Mouse (Mus musculus) A20 (cell line): ENCODE results near the gene Vps35l.
A peak's percentile ranks its signal among the peaks of the same experiment; 100 is the strongest.

Source experiments
- DNase-seq: peaks from one replicate; pipeline ENCODE4 v3.0.0-alpha.2; 2011; ENCODE audit warnings: low read depth, low spot score

Vps35l gene

DNA sequence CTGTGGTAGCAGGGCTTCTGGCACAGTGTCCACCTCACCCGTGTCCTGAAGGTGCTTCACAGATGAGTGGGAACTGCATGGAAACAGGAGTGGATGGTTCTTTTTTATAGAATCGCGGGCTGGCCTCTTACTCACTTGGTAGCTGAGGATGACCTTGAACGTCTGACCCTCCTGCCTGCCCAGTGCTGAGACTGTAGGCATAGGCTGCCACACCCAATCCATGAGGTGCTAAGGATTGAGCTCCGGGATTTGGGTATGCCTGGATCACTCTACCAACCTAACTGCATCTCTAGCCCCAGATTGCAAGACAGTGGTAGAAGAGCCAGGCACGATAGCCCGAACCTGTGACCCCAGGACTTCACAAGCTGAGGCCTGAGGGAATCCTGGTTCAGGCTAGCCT lies 77.7 kb downstream of the Vps35l start:
- DNase-seq: no peak

DNA sequence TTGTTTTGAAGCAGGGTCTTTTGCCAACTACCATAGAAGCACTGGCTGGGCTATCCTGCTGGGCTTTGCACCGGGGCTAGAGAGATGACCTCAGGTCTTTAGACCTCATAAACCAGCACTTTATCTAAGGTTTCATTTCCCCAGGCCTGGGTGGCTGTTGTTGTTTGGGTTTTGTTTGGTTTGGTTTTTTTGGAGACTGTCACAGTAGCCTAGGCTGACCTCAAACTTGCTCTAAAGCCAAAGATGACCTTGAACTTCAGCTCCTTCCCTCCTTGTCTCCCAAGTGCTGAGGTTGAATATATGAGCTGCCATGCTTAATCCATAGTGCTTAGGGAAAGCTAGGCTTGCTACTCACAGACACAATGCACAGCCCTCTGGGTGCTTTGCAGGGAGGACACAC lies 79.6 kb downstream of the Vps35l start:
- DNase-seq: no peak

DNA sequence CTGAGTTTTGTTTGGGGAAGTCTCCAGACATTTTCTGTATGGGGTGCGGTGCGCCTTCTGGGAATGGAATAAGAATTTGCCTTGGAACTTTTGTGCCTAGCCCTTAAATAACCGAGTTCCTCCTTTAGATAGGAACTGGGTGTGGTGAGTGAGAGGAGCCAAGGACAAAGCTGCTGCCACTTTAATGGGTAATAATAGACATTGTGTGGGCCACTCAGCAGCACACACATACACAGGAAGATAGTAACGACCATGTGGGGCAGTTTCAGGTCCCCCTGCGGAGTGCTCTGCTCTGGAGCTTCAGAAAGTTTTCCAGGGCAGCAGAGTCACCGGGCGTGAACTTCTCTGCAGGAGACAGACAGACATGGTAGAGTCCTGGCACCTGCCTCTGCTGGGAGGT lies 81.3 kb downstream of the Vps35l start:
- DNase-seq: no peak

DNA sequence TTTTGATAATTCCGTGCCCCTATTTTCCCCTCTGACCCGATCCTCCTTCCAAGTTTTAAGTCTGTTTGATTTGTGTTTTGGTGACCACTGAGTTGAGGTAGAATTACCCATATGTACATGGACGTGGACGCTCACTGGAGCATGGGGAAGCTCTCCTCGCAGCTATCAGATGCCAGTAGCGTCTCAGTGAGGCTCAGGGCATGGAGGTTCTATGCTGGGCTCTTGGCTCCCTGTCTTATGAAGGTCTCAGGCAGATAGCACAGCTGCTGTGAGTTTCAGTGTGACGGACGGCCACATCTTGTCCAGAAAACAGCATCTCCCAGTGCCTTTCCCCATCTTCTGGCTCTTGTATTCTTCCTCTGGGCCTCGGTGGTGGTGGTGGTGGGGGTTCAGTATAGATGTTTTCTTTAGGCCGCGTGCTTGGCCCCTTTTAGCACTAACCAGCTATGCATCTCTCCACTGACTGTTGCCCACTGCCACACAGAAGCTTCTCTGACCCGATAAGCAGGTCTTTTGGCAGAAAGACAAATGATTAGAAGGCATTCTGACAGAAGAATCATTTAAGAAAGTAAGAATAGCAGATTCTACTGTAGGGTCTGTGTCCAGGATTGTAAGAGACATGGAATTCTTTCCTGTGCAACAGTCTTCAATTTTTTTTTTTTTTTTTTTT lies 82.0 kb downstream of the Vps35l start:
- no peak for DNase-seq

DNA sequence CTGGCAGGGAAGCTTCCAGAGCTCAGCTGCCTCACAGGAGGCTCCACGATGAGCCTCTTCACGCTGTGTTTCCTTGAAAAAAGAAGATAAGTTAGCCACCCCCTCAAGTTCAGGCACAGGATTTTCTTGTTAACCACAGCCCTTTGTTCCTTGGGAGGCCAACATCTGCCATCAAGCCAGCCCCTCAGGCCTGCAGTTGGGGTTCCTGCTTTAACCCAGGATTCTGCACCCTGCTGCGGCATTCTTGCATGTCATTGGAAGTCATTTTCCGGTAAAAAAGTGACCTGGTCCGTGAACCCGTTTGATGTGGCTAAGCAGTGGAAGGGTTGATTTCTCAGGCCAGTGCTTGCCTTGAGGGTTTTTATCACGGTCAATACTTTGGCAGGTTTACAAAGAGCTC lies 84.4 kb downstream of the Vps35l start:
- DNase-seq: no peak

DNA sequence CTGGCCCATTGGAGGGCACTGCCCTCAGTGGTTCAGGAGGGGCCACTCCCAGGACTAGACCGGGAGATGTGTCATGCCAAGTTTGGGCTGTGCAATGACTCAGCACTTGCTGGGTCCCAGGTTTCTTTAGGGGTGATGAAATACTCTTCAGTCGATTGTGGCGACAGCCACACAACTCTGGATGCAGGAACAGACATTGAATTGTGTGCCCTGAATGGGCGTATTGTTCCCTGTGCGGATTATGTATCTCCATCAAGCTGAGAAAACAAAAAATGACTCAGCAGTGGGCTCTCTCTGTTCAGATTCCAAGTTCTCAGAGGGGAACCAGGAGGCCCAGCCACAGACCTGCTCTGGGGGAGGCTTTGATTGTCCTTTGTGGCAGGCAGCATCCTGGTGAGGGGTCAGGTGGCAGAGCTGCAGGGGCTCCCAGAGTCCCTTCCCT lies 88.0 kb downstream of the Vps35l start:
- no peak for DNase-seq

DNA sequence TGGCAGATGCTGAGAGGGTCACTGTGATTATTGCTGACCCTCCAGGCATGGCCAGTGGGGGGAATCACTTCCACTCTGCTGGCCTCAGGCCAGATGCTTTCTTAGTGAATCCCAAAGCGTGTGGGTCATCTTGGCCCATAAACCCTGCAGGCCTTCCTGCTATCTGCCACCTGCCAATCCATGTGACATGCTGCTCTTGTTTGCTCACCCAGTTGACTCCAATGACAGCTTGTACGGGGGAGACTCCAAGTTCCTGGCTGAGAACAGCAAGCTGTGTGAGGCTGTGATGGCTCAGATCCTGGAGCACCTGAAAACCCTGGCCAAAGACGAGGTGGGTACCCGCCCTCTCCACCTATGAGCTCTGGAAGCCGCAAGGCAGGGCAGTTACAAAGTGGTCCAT lies 97.9 kb downstream of the Vps35l start:
- no peak for DNase-seq

DNA sequence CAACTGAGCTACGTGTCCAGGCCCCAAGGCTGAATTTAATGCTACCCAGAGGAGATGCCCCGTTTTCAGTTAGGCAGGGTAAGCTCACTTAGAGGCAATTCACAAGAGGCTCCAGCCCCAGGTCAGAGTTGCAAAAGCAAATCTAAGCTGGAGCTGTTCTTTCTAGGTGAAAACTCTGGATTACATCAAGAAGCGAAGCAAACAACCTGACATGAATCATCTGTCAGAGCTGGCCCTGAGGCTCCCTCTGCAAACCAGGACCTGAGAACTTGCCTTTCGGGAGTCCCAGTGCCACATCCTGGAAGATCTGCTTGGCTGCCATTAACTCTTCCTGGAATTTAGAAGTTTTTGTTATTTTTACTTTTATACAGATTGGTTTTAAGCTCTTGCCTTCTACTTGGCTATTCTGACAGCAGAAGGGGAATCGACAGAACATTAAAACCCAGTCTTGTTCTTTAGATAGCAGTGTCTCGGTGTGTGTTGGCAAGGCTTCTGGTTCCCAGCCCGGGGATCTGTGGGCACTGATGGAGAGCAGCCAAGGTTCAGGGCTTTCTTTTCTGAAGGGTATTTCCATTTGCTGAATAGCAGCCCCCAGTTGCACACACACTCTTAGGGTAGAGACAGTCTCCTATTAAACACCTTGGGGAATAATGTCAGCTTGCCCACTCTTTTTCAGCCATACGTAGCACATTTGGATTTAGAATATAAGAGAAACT lies 101.2 kb downstream of the Vps35l start:
- no peak for DNase-seq

DNA sequence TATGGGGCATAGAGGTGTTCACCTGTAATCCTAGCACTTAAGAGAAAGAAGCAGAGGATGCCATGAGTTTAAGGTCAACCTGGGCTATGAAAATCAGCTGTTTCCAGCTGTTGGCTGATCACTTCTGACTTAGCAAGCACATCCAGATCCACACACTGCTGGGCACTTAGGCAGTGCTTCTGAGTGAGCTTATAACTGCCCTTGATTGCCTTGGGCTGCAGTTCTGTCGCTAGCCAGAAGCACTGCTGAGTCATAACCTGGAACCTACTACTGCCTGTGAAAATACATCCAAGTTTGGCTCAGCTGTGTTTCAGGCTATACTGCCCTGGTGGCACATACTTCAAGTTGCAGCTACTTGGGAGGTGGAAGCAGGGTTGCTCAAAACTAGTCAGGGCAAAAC lies 101.8 kb downstream of the Vps35l start:
- no peak for DNase-seq

DNA sequence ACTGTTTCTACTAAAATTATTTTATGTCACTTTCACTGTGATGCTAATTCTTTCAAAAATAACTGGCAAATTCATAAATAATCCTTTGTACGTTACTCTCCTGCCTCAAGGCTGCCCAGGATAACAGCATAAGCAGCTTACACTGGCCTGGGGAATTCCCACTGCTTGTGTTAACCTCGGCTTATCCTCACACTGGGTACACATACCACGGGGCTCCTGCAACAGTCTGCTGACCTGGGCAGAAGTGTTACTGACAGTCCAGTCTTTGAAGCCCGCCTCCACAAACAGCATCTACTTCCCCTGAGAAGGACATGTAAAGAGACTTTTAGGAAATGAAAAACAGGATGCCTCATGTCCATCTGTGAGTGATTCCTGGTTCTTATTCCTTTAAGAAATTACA lies 102.9 kb downstream of the Vps35l start:
- no peak for DNase-seq

DNA sequence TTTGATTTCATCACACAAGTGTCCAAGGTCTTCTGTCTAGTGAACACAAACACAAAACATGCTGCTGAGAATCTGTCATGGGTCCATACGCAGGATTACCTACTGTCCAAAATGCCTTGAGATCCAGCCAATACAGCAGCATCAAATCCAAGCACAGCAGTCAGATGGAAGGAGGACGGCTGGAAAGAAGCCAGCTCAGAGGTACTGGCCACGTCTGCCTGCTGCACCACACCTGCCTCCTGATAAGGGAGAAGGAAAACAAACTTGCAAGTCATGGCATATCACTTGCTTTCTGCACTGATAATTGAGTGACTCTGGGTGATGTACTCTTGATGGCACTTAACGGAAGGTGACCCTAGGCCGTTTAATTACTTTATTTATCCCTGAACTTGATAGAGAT lies 105.1 kb downstream of the Vps35l start:
- DNase-seq: no peak

DNA sequence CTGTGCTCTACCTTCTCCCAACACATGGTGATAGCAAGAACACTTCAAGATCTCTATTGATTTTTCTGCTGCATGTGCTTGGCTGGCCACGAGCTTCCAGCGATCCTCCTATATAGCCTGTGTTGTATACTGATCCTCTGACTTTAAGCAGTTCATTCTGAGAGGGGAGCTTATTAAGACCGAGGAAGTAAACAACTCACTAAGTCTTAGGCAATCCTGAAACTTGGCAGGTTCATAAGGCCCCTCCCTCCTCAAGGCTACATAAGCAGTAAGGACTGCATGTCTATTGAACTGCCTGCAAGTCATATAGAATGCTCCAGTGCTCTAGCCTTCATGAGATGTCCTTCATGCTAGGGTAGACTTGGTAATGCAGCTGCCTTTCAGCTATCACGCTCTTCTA lies 106.3 kb downstream of the Vps35l start:
- DNase-seq: no peak

DNA sequence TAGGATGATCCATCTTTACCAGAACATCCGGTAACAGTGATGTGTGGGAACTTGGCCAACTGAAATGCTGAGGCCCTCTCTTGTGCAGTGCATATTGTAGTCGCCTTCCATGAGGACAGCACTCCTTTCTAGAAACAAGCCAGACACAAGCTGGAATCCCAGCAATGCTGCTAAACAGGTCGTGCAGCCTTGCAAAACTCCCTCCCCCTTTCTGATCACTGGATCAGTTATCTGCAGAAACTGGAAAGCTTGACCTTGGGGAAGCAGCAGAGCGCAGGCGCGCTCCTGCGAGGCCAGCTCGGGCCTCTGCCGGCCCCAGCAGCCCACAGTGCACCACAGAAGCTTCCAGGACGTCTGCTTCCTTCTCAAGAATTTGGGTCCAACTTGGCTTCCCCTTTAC lies 108.8 kb downstream of the Vps35l start:
- DNase-seq: no peak

DNA sequence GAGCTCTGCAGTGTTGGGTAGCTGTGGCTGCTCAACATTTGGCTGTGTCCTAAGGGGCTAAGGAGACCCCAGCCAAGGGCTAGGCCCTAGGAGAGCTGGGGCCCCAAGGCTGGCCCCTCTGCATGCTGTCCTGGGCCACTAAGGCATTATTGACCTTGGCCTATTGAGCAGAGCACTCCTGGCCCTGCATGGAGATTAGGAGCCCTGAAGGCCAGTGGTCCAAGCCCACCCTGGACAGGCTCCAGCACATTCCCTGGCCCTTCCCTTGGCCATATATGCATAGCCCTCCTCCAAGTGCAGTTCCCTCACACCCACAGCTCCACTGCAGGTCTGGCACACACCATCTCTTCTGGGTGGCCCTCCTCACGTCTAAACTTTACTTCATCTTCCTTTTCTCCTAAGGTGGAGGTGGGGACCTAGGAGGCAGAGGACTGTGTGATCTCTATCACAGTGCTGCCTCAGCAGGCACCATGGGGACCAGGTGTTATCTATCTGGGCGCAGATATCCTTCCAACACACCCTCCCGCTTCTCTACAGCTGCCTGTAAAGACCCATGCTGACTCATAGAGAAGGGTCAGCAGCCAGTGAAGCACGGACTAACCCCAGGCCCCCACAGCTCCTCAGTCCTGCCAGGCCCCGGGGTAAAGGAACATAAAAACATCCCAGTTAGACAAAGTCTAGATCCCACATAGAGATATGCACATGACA lies 109.7 kb downstream of the Vps35l start:
- DNase-seq: no peak

DNA sequence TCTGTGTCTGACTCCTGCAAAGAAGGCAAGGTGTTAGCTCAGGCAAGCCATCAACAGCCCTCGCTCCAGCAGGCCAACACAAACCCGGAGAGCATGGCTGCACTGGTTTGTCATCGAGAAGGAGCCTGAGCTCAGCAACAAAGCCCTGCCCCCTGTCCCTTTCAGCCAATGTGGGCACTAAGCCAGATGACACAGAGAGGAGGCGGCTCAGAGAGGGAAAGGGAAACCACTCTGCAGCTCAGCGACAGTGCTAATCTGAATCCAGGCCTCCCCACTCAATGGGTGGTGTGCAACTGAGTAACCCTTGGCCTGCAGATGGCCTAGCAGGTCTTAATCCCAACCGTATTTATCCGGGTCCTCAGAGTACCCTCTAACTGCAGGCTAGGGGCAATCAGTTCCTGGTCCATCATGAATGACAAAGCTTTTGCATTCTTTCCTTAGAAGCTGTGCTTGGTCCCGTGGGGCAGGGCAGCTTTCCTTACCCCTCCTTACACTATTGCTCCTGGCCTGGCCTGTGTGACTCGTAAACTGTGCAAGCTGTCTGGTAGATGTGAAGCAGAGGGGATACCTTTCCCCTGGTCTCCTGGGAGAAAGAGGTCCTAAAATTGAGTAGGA lies 110.8 kb downstream of the Vps35l start:
- DNase-seq: no peak

DNA sequence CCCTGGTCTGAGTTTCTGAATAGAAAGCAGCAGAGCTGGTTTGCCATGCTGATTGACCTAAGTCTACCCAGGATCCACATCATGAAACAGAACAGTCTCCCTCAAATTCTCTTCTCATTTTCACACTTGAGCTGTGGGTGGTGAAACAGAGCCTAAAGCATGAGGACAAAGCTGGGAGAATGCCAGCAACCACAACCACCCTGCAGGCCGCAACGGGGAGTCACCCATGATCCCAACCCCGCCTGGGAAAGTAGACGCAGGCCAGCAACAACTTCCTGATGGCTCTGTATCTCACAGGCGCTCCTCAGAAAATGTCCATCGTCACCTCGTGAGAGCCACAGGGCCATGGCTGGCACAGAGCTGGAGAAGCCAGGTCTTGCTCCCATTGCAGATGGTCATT lies 111.5 kb downstream of the Vps35l start:
- no peak for DNase-seq

DNA sequence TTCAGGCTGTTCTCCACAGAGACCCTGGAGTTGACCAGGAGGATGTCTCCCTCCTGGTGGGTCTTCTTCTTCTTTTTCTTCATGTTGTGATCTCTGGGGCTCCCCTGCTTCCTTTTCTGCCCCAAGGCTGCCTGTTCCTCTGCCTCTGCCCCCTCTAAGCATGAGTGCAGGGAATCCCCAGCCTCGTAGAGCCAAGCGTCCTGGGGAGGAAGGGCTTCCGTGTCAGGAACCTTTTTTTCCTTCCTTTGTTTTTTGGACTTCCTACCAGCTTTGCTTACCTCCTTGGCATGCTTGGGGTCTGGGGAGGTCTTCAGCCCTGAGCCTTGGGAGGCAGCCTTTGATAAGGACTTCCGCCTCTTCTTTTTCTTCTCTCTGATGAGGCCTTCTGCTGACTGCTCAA lies 112.6 kb downstream of the Vps35l start:
- no peak for DNase-seq

DNA sequence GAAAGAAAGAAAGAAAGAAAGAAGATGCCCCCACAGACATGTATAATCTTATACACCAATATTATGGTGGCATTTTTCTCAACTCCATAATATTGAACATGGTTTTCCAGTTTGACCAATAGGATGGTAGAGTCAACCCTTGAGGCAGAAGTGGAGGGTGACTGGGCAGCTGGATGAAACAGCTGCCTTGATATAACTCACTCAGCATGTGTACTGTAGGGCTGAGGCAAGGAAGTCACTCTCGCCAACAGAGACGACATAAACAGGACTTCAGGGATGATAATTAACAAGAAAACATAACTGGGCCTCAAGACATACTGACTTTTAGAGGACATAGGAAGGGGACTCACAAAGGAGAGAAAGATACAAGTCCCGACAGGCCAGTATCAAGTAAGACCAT lies 114.6 kb downstream of the Vps35l start:
- peak; percentile 22 for DNase-seq

DNA sequence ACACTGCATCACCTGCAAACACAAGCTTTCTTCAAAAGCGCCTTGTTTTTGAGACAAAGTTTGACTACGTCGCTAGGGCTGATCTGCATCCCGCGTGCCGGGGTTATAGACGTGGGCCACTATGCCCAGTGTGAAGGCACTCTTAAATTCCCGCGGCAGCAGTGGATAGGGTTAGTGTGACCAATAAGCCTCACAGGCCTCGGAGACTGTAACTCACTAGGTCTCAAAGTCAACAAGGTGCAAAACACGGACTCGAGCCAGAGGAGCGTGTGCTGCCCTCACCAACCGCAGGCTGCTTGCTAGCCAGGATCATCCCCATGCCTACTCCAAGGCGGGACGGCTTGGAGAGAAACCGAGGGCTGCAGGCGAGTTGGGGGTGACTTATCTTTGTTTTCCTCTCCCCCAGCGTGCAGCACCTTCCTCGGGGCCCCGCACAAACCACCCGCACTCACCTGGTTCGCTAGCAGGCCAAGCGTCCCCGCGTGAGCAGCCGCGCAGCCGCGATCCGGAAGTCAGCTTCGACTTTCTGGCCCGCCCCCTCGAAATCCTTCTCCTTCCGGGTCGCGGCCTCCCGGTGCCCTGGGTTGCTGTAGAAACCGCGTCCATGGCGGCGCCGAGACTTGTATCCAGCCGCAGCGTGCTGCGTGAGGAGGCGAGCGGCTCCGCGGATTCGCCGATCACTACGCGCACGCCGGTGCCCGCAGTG lies 115.3 kb downstream of the Vps35l start, which contains the start of gene Iqck:
Iqck (plus strand) TSS at position 582 of the 706 bp plus-strand sequence.
- DNase-seq: peak; percentile 92

DNA sequence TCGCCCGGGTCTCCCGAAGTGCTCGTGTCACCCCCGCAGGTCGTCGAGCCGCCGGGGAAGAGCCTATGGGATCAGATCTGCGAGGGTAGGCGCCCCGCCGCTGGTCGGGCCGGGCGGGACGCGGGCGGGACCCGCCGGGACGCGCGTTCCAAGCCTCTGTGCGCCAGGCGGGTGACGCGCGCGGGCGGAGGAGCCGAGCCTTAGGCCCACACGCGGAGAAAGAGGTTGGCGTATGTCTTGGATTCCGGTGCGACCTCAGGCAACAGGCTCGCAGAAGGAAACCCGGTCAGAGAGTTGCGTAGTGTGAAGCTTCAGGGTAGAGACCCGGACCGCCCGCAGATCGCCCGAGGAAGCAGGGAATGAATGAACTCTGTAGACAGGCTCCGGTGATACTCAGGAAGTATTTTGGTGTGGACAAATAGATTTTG lies 115.9 kb downstream of the Vps35l start, which contains the start of gene Knop1:
Knop1 (minus strand) TSS at position 378 of the 428 bp plus-strand sequence.
- DNase-seq: no peak

DNA sequence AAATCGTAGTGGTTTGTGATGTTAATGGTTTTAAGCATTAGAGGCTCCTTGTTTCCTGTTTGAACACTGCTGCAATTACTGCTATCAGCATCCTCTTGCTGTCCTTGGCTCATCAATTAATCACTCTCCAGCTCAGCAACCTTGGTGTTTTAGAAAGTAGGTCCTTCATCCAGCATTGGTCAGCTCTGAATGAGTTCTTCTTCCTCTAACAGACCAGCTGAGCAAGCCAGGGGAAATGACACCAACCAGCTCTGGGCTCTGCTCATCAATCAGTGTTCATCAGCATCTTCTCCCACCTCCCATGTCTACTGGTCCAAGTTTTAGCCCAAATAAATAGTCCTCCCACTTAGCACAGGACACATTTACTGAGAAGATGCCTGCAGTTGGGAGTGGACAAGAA lies 118.6 kb downstream of the Vps35l start:
- DNase-seq: no peak

DNA sequence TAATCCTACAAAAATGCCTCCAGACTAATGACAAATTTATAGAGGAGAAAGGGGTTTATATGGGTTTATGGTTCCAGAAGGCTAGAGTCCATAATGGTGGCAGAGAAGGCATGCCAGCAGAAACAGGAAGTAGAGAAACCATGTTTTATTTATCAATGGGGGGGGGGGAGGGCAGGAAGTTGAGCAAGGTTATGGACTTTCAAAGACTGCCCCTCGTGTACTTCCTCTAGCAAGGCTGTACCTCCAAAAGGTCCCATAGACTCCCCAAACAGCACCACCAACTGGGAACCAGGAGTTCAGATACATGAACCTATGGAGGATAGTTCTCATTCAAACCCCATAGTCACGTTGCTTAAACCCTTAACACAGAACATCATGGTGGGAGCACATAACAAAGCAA lies 125.3 kb downstream of the Vps35l start:
- DNase-seq: peak; percentile 18
